Mouse (Mus musculus): ENCODE measurements around the gene Sorbs2. TPM values are rescaled to one million over a fixed set of nuclear protein-coding genes. Genes with fewer than 3 reads are reported as not detected.

The Sorbs2 gene
- polyA plus RNA-seq, 1 experiment from 2014 or later: 60.9 TPM

DNA sequence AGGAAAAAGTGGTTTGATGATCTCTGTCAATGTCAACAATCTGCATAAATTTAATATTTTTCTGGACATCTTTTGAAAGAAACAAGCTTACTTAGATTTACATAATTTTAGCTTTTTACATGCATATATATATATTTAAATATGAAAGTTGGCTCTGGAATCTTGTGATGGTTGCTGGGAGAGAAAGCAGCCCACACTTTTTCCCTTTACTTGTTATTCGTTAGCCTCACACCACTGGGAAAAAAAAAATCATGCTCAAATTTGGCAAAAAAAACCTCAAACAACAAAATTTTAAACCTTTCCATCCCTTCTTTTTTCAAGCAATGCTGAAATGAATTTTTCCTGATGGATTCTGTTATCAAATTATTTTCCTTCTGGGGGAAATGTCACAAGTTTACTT lies 97.8 kb downstream of the Sorbs2 start:
- H3K4me3 ChIP-seq (ENCODE audit: low read depth, low read length): no peak overlapping the region
- WGBS: 84% methylated on average over 1 of the region's 1 CpGs
- ATAC-seq: no peak
- no peak overlapping the region for H3K27ac ChIP-seq (ENCODE audit: low read length)
- no peak overlapping the region for H3K4me2 ChIP-seq (ENCODE audit: low read length)
- H3K9ac ChIP-seq (ENCODE audit: low read depth, low read length): no peak overlapping the region
- no peaks in the 10 kb centered on the region; the same call in 1 of the 2 replicates for H3K36me3 ChIP-seq (ENCODE audit: control insufficient read depth, insufficient read depth, low read length)
- H3K4me1 ChIP-seq (ENCODE audit: control insufficient read depth, insufficient read depth, low read length): peaks cover 4% of the 10 kb centered on the region; the same call in 1 of the 2 replicates
- H3K9me3 ChIP-seq (replicated peaks; ENCODE audit: control insufficient read depth, low read length, poor library complexity, severe bottlenecking): no peaks in the 10 kb centered on the region
- no peaks in the 10 kb centered on the region for H3K27me3 ChIP-seq (ENCODE audit: control insufficient read depth, insufficient read depth, low read depth, low read length)

- no peak overlapping the region for H3K4me3 ChIP-seq (ENCODE audit: low read depth, low read length)
- WGBS: 91% methylated on average over 6 of the region's 6 CpGs
- H3K27ac ChIP-seq (ENCODE audit: low read length): no peak overlapping the region
- no peak for ATAC-seq
- H3K9me3 ChIP-seq (replicated peaks; ENCODE audit: control insufficient read depth, low read length, poor library complexity, severe bottlenecking): no peaks in the 10 kb centered on the region
- peaks cover 7% of the 10 kb centered on the region; the same call in 1 of the 2 replicates for H3K4me1 ChIP-seq (ENCODE audit: control insufficient read depth, insufficient read depth, low read length)
- no peaks in the 10 kb centered on the region for H3K27me3 ChIP-seq (ENCODE audit: control insufficient read depth, insufficient read depth, low read depth, low read length)
- H3K36me3 ChIP-seq (ENCODE audit: control insufficient read depth, insufficient read depth, low read length): no peaks in the 10 kb centered on the region; the same call in 1 of the 2 replicates
- H3K9ac ChIP-seq (ENCODE audit: low read depth, low read length): no peak overlapping the region
- H3K4me2 ChIP-seq (ENCODE audit: low read length): no peak overlapping the region
These were observed 99.4 kb downstream of the Sorbs2 start for GRCm38 (mm10) chr8:45607012-45607411.

GRCm38 (mm10) chr8:45608413-45608812 lies 100.8 kb downstream of the Sorbs2 start:
- no peak overlapping the region for H3K9ac ChIP-seq (ENCODE audit: low read depth, low read length)
- H3K27me3 ChIP-seq (ENCODE audit: control insufficient read depth, insufficient read depth, low read depth, low read length): no peaks in the 10 kb centered on the region
- 60% methylated on average over 6 of the region's 6 CpGs for WGBS
- 0 out of 2 replicates have a peak, but pooled peaks cover 4% of the 10 kb centered on the region for H3K4me1 ChIP-seq (ENCODE audit: control insufficient read depth, insufficient read depth, low read length)
- no peak overlapping the region for H3K4me3 ChIP-seq (ENCODE audit: low read depth, low read length)
- H3K4me2 ChIP-seq (ENCODE audit: low read length): no peak overlapping the region
- no peaks in the 10 kb centered on the region for H3K9me3 ChIP-seq (replicated peaks; ENCODE audit: control insufficient read depth, low read length, poor library complexity, severe bottlenecking)
- H3K27ac ChIP-seq (ENCODE audit: low read length): no peak overlapping the region
- H3K36me3 ChIP-seq (ENCODE audit: control insufficient read depth, insufficient read depth, low read length): no peaks in the 10 kb centered on the region; the same call in 1 of the 2 replicates
- no peak for ATAC-seq

DNA sequence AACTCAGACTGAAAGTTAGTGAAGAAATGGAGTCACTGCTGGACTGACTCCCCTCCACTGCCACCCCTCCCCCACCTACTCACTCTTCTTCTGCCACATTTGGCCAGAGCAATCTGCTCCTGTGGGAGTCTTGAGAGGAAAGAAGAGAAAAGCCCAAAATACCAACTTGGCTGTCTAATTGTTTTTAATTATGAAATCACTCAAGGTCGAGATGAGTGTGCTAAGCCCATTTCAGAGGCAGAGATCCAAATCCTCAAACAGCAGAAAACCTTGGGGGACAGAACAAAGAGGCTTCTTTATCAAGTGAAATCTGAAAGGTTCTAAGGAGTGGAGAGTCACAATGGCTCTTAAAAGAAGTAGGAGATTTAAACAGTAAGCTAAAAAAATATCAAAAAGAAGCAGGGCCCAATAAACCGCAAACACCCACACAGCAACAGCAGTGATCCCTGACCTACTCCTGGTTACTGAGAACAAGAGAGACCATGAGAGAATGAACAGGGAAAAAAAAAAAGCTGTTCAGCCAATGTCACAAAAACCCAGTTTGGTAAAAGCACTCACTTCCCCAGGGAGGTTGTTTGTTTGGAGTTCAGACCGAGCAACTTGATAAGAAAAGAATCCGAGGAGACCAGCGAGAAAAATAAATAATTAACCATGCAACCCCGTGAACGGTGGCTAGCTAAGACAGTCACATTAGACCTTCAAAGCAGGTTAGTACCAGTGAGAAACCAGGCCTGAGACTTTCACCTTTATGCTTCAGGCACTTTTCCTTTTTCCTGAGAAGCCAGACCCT lies 103.0 kb downstream of the Sorbs2 start:
- Histone ChIP-seq H3K9ac (ENCODE audit: low read depth, low read length) (no peak overlapping the region), H3K9me3 (replicated peaks; ENCODE audit: control insufficient read depth, low read length, poor library complexity, severe bottlenecking) (no peaks in the 10 kb centered on the region), H3K4me3 (ENCODE audit: low read depth, low read length) (no peak overlapping the region), H3K36me3 (ENCODE audit: control insufficient read depth, insufficient read depth, low read length) (no peaks in the 10 kb centered on the region), H3K27me3 (ENCODE audit: control insufficient read depth, insufficient read depth, low read depth, low read length) (no peaks in the 10 kb centered on the region), H3K4me2 (ENCODE audit: low read length) (no peak overlapping the region), H3K4me1 (ENCODE audit: control insufficient read depth, insufficient read depth, low read length) (0 out of 2 replicates have a peak, but pooled peaks cover 8% of the 10 kb centered on the region), H3K27ac (ENCODE audit: low read length) (no peak overlapping the region)
- WGBS: 11% methylated on average over 7 of the region's 7 CpGs
- no peak for ATAC-seq

- no peak for ATAC-seq
- no peak overlapping the region for H3K27ac ChIP-seq (ENCODE audit: low read length)
- peaks cover 8% of the 10 kb centered on the region; the same call in 1 of the 2 replicates for H3K4me1 ChIP-seq (ENCODE audit: control insufficient read depth, insufficient read depth, low read length)
- H3K27me3 ChIP-seq (ENCODE audit: control insufficient read depth, insufficient read depth, low read depth, low read length): no peaks in the 10 kb centered on the region
- H3K9ac ChIP-seq (ENCODE audit: low read depth, low read length): no peak overlapping the region
- H3K4me2 ChIP-seq (ENCODE audit: low read length): no peak overlapping the region
- 78% methylated on average over 1 of the region's 1 CpGs for WGBS
- no peaks in the 10 kb centered on the region for H3K36me3 ChIP-seq (ENCODE audit: control insufficient read depth, insufficient read depth, low read length)
- H3K9me3 ChIP-seq (replicated peaks; ENCODE audit: control insufficient read depth, low read length, poor library complexity, severe bottlenecking): no peaks in the 10 kb centered on the region
- H3K4me3 ChIP-seq (ENCODE audit: low read depth, low read length): no peak overlapping the region
These were observed 103.7 kb downstream of the Sorbs2 start for GRCm38 (mm10) chr8:45611320-45611719.

DNA sequence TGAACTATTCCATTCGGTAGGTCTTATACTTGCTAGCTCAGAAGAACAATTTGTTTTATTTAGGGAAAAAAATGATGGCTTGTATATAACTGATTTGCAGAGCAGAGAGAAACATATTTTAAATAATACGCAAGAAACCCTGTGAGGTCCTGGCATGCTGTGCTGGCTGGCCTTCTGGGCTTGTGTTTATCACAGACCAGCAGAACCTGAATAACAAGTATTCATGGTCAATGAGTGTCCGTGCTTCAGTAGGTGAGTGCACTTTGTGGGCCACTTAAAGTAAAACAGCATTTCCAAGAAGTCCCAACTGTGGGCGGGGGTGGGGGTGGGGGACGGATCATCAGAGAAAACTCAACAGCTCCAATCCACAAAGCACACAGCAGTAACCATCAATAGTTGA lies 107.0 kb downstream of the Sorbs2 start:
- H3K4me3 ChIP-seq (ENCODE audit: low read depth, low read length): no peak overlapping the region
- H3K27me3 ChIP-seq (ENCODE audit: control insufficient read depth, insufficient read depth, low read depth, low read length): no peaks in the 10 kb centered on the region
- H3K36me3 ChIP-seq (ENCODE audit: control insufficient read depth, insufficient read depth, low read length): no peaks in the 10 kb centered on the region
- H3K4me1 ChIP-seq (ENCODE audit: control insufficient read depth, insufficient read depth, low read length): peaks cover 8% of the 10 kb centered on the region; the same call in 1 of the 2 replicates
- no peak overlapping the region for H3K9ac ChIP-seq (ENCODE audit: low read depth, low read length)
- WGBS: 41% methylated on average over 5 of the region's 5 CpGs
- H3K27ac ChIP-seq (ENCODE audit: low read length): no peak overlapping the region
- no peak for ATAC-seq
- no peak overlapping the region for H3K4me2 ChIP-seq (ENCODE audit: low read length)
- no peaks in the 10 kb centered on the region for H3K9me3 ChIP-seq (replicated peaks; ENCODE audit: control insufficient read depth, low read length, poor library complexity, severe bottlenecking)

DNA sequence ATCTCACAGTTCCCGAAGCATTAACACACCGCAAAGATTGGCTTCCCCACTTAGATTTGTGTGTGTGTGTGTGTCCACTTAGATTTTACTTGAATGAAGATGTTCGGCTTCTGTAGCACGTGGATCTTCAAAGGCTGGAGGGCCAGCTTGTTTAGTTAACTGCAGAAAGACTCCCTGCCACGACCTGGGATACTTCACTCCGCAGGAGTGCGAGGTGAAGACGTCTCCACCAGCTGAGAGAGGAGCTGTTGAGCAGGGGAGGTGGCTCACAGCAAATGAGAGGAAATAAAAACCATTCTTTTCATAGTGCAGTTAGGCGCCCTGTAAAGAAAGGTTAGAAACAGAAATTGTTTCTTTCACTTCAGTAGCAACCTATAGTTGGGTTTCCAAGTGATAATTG lies 107.5 kb downstream of the Sorbs2 start:
- no peak overlapping the region for H3K4me2 ChIP-seq (ENCODE audit: low read length)
- H3K27ac ChIP-seq (ENCODE audit: low read length): no peak overlapping the region
- WGBS: 14% methylated on average over 9 of the region's 9 CpGs

GRCm38 (mm10) chr8:45615551-45615950 lies 108.0 kb downstream of the Sorbs2 start:
- Histone ChIP-seq H3K9ac (ENCODE audit: low read depth, low read length) (no peak overlapping the region), H3K4me1 (ENCODE audit: control insufficient read depth, insufficient read depth, low read length) (peaks cover 5% of the 10 kb centered on the region; the same call in 1 of the 2 replicates), H3K4me2 (ENCODE audit: low read length) (no peak overlapping the region), H3K36me3 (ENCODE audit: control insufficient read depth, insufficient read depth, low read length) (no peaks in the 10 kb centered on the region), H3K27me3 (ENCODE audit: control insufficient read depth, insufficient read depth, low read depth, low read length) (no peaks in the 10 kb centered on the region), H3K27ac (ENCODE audit: low read length) (no peak overlapping the region), H3K4me3 (ENCODE audit: low read depth, low read length) (no peak overlapping the region), H3K9me3 (replicated peaks; ENCODE audit: control insufficient read depth, low read length, poor library complexity, severe bottlenecking) (no peaks in the 10 kb centered on the region)
- 56% methylated on average over 7 of the region's 7 CpGs for WGBS
- 0 out of 2 replicates have a peak, but pooled peaks have one; percentile 25 for ATAC-seq

More for the DNA sequence above, 107.5 kb downstream of the Sorbs2 start:
- Histone ChIP-seq H3K9ac (ENCODE audit: low read depth, low read length) (no peak overlapping the region), H3K27me3 (ENCODE audit: control insufficient read depth, insufficient read depth, low read depth, low read length) (no peaks in the 10 kb centered on the region), H3K4me3 (ENCODE audit: low read depth, low read length) (no peak overlapping the region), H3K36me3 (ENCODE audit: control insufficient read depth, insufficient read depth, low read length) (no peaks in the 10 kb centered on the region), H3K4me1 (ENCODE audit: control insufficient read depth, insufficient read depth, low read length) (peaks cover 8% of the 10 kb centered on the region; the same call in 1 of the 2 replicates), H3K9me3 (replicated peaks; ENCODE audit: control insufficient read depth, low read length, poor library complexity, severe bottlenecking) (no peaks in the 10 kb centered on the region)
- ATAC-seq: no peak

DNA sequence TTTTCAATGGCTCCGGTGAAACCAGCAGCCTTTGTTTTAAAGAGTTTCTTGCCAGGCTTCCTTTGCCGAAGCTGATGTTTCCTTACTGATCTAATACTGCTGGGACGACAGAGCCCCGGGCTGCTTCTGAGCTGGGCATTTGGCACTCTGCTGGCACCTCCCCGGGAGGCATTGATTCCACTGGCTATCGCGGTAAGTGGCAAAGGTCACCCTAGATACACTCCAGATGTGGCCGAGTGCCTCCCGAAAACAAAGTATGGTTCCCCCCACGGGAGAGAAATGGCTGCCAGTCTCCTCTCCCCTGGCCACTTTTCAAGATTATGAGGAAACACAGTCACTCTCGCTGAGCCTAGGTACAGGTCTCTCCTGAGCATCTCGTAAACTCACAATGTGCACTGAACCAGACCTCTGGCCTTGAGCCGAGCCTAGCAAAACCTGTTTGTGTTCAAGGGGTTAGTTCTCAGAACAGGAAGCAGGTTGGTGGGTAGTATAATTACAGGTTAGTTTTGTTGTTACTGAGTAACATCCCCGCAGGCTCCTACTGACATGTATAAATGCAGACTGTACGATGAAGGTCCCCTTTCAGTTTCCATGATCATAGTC lies 114.1 kb downstream of the Sorbs2 start:
- no peak overlapping the region for H3K9ac ChIP-seq (ENCODE audit: low read depth, low read length)
- no peak for ATAC-seq
- WGBS: 78% methylated on average over 15 of the region's 15 CpGs
- H3K4me3 ChIP-seq (ENCODE audit: low read depth, low read length): no peak overlapping the region
- H3K27ac ChIP-seq (ENCODE audit: low read length): no peak overlapping the region
- no peaks in the 10 kb centered on the region for H3K27me3 ChIP-seq (ENCODE audit: control insufficient read depth, insufficient read depth, low read depth, low read length)
- H3K4me1 ChIP-seq (ENCODE audit: control insufficient read depth, insufficient read depth, low read length): peaks cover 1% of the 10 kb centered on the region; the same call in 1 of the 2 replicates
- peaks cover 3% of the 10 kb centered on the region for H3K36me3 ChIP-seq (ENCODE audit: control insufficient read depth, insufficient read depth, low read length)
- no peaks in the 10 kb centered on the region for H3K9me3 ChIP-seq (replicated peaks; ENCODE audit: control insufficient read depth, low read length, poor library complexity, severe bottlenecking)
- no peak overlapping the region for H3K4me2 ChIP-seq (ENCODE audit: low read length)

Measured in midbrain, embryonic 16.5 days (tissue).